Mouse (Mus musculus): ENCODE results near the gene Etv6. TPM values are rescaled to one million over a fixed set of nuclear protein-coding genes. Genes with fewer than 3 reads are reported as not detected.

Etv6 gene
- polyA plus RNA-seq, 2 experiments from 2014 or later, result 9.0 to 10.0 TPM

- no peak for ATAC-seq
These were observed 137.9 kb downstream of the Etv6 start for GRCm38 (mm10) chr6:134173439-134173838.

- ATAC-seq, result no peak
These were observed 139.6 kb downstream of the Etv6 start for GRCm38 (mm10) chr6:134175059-134175458.

GRCm38 (mm10) chr6:134177196-134177595, 141.7 kb downstream of the Etv6 start:
- ATAC-seq, result no peak

- no peak for ATAC-seq
These were observed 146.9 kb downstream of the Etv6 start for GRCm38 (mm10) chr6:134182301-134182948.

GRCm38 (mm10) chr6:134183592-134184342, 148.3 kb downstream of the Etv6 start:
- peak; percentile 15 for ATAC-seq

GRCm38 (mm10) chr6:134186286-134186903, 150.9 kb downstream of the Etv6 start:
- no peak for ATAC-seq

GRCm38 (mm10) chr6:134188719-134189118, 153.2 kb downstream of the Etv6 start:
- ATAC-seq, result no peak

- ATAC-seq, result no peak
These were observed 153.7 kb downstream of the Etv6 start for GRCm38 (mm10) chr6:134189174-134189573.

- peak; percentile 58 for ATAC-seq
These were observed 154.2 kb downstream of the Etv6 start for GRCm38 (mm10) chr6:134189575-134190132.

GRCm38 (mm10) chr6:134190597-134191278, 155.2 kb downstream of the Etv6 start:
- no peak for ATAC-seq

GRCm38 (mm10) chr6:134192710-134193109, 157.2 kb downstream of the Etv6 start:
- ATAC-seq, result no peak

- ATAC-seq, result no peak
These were observed 164.4 kb downstream of the Etv6 start for GRCm38 (mm10) chr6:134199895-134200294.

GRCm38 (mm10) chr6:134200577-134200976, 165.1 kb downstream of the Etv6 start:
- no peak for ATAC-seq

- no peak for ATAC-seq
These were observed 166.7 kb downstream of the Etv6 start for GRCm38 (mm10) chr6:134202176-134202575.

GRCm38 (mm10) chr6:134205163-134205562, 169.7 kb downstream of the Etv6 start:
- no peak for ATAC-seq

GRCm38 (mm10) chr6:134205726-134206125, 170.2 kb downstream of the Etv6 start:
- peak; percentile 25 for ATAC-seq

- no peak for ATAC-seq
These were observed 170.8 kb downstream of the Etv6 start for GRCm38 (mm10) chr6:134206251-134206650.

- ATAC-seq, result peak; percentile 79
These were observed 172.1 kb downstream of the Etv6 start for GRCm38 (mm10) chr6:134207391-134208179.

- ATAC-seq, result no peak
These were observed 172.9 kb downstream of the Etv6 start for GRCm38 (mm10) chr6:134208180-134208952.

- no peak for ATAC-seq
These were observed 175.4 kb downstream of the Etv6 start for GRCm38 (mm10) chr6:134210675-134211457.
